Mouse (Mus musculus) frontal cortex, adult 2 months (tissue): ENCODE measurements around the gene Ncoa7. TPM values are rescaled to one million over a fixed set of nuclear protein-coding genes. Genes with fewer than 3 reads are reported as not detected.
A peak's percentile ranks its signal among the peaks of the same experiment; 100 is the strongest.
"Not testable (repeated sequence)": the region's sequence is repeated elsewhere in the genome, so short reads cannot be mapped to it uniquely, and the experiment has no call there.

ENCODE experiments used
- DNase-seq, 2 experiments: peaks; one replicate each; pipeline ENCODE4 v3.0.0; 2022; ENCODE audit warnings: low spot score in 1 of 2; ENCODE audit errors: extremely low spot score in 1 of 2
- polyA plus RNA-seq: library from polyadenylated mRNA; depleted of rRNA; stranded (reverse); fragments of >200 nt; gene quantifications from 2 replicates; pipeline ENCODE4 v1.2.3, GENCODE M21; 2012

Gene Ncoa7
- polyA plus RNA-seq, 1 experiment = 46.7 TPM

DNA sequence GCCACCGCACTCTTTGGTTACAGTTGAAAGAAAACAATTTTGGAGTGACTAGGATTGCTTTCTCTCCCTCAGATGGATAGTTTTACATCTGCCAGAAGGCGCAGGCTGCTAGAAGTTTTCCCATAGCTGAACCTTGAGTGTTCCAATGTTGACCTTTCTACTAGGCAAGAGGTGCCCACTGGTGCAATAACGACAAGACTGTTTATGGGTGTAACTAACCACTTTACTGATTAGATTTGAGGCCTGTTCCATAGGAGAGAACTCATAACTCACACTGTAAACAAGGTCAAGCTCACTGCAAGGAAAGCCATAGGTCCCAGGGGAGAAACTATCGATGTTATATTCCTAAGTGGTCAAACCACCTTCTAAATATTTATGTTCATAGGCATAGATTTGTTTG lies 119.7 kb downstream of the Ncoa7 start:
- no peak for DNase-seq

DNA sequence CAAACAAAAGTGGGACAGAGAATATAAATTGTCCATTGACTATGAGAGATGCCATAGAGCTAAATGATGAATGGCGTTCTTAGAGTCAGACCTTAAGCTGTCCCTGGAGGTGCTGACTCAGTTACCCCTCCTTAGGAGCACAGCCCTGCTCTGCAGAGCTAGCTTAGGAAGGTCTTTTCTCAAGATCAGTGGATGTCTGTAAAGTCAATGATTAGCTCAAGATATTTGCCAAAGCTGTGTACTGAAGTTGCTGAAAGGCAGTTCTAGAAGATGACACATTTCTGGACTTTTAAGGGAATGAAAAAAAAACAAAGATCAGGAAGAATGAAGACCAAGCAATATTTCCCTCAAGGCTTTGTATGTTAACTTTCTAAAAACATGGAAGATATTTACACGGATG lies 123.4 kb downstream of the Ncoa7 start:
- DNase-seq = no peak

GRCm38 (mm10) chr10:30678051-30678450 lies 125.1 kb downstream of the Ncoa7 start:
- DNase-seq = no peak

DNA sequence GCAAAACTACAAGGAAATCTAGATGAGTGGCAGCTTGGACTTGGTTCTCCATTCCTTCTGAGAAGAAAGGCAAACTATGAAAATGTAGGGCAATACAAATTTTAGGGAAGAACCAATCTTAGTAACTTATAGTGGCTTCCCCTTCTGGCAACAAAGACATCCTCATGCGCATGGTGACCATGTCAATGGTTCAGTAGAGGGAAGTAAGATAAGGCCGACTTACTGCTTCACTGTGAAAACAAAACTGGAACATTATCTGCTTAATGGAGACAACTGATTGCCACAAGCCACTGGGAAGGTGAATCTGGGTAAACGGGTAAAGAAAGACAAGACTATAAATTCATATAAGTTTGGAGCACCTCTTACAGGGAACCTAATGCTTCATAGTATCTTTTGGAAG lies 128.3 kb downstream of the Ncoa7 start:
- DNase-seq = no peak

GRCm38 (mm10) chr10:30666580-30666979 lies 136.5 kb downstream of the Ncoa7 start:
- no peak for DNase-seq

DNA sequence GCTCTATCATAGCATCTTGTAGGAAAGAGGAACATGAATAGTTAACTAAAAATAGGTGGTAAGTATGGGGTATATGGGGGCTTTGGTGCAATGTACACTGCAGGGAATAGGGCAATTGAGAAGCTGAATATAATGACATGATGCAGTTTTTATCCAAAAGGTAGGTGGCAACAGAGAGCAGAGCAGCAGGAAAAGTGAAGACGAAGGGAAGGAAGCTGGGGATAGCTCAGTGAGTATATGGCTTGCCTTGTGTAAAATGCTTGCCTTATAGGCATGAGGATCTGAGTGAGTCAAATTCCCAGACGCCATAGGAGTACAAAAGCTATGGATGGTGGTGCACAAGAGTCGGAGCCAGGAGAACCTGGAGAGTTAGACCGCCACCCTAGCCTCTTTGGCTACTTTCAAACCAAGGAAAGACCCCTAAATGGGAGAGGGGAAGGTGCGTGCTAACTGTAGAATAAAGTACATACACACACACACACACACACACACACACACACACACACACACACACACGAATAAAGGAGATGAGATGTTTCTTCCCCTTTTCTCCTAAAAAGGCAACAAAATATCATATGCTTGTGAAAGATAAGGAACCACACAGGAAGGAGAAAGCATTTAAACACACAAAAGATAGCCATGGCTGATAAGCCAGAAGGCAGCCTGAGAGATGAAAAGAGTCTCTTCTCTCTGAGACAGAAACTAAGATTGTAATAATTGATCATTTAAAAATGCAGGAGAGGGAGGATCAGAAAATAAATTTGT lies 142.4 kb downstream of the Ncoa7 start:
- DNase-seq = peak in 1 of 2 experiments; percentile 44

DNA sequence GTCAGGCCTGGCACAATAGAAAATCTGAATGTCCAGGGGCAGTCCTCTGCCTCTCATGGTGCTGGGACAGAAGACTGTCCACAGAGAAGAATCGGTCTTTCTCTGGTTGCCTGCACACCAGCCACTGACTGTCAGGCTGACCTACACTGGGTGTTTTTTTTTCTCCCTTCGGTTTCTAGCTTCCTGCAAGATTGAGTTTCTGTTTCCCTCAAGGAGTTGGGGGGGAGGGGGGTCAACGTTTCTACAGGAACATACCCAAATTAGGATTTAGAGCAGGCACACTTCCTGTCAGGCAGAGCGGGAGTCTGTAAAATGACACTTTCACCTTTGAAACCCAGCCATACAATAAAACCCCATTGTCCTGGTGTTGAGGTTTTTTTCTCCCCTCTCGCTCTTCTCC lies 147.5 kb downstream of the Ncoa7 start:
- DNase-seq = no peak

- DNase-seq = no peak
These were observed 155.4 kb downstream of the Ncoa7 start for GRCm38 (mm10) chr10:30647681-30648080.

GRCm38 (mm10) chr10:30638216-30638615 lies 164.9 kb downstream of the Ncoa7 start:
- DNase-seq = no peak

DNA sequence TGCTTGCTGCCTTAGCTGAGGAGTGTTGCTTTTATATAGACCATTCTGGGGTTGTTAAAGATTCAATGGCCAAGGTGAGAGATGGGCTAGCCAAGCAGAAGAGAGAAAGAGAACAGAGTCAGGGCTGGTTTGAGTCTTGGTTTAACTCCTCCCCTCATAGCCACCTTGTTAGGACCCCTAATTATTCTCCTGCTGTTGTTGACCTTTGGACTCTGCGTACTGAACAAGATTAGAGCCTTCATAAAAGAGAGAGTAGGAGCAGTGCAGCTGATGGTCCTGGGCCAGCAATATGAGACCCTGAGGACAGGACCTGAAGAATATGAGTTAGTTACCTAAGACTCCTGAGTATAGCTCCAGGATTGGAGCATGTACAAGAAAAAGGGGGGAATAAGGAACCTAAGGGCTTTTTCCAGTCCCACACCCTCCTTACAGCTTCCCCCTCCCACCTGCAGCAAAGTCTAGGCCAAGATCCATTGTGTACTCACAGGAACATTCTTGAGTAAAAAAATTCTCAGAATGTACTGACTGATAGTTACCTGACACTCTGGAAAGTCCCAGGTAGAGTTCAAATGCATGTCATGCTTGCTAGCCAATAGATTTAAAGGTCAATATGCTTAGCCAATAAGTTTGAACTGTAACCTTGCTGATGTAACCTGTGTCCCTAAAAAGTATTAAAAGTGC lies 166.5 kb downstream of the Ncoa7 start:
- DNase-seq = not testable (repeated sequence)

GRCm38 (mm10) chr10:30632718-30633117 lies 170.4 kb downstream of the Ncoa7 start:
- DNase-seq = no peak

- DNase-seq = no peak
These were observed 173.1 kb downstream of the Ncoa7 start for GRCm38 (mm10) chr10:30629977-30630376.

- no peak for DNase-seq
These were observed 173.6 kb downstream of the Ncoa7 start, which contains the start of gene Hint3 for GRCm38 (mm10) chr10:30629513-30629912. Gene Hint3, minus strand, starts transcription at chr10:30629632.

GRCm38 (mm10) chr10:30628444-30628843 lies 174.7 kb downstream of the Ncoa7 start:
- DNase-seq = not testable (repeated sequence)

DNA sequence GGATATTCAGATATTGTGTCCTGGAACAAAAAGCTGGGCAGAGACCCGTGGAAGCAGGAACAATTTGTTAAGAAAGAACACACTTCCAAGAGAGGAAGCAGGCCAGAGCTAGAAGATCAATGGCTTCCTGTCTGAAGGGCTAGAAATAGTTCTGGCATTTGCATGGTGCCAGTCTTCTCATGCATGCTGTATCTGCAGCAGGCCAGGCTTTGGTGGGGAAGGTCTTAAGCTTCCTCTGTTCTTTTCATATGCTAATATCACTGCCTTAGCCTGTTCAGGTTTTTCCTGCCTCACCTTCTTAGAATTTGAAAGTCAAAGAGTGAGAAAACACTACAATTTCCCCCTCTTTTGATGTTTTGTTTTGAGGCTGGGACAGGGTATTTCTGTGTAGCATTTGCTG lies 175.6 kb downstream of the Ncoa7 start:
- no peak for DNase-seq

DNA sequence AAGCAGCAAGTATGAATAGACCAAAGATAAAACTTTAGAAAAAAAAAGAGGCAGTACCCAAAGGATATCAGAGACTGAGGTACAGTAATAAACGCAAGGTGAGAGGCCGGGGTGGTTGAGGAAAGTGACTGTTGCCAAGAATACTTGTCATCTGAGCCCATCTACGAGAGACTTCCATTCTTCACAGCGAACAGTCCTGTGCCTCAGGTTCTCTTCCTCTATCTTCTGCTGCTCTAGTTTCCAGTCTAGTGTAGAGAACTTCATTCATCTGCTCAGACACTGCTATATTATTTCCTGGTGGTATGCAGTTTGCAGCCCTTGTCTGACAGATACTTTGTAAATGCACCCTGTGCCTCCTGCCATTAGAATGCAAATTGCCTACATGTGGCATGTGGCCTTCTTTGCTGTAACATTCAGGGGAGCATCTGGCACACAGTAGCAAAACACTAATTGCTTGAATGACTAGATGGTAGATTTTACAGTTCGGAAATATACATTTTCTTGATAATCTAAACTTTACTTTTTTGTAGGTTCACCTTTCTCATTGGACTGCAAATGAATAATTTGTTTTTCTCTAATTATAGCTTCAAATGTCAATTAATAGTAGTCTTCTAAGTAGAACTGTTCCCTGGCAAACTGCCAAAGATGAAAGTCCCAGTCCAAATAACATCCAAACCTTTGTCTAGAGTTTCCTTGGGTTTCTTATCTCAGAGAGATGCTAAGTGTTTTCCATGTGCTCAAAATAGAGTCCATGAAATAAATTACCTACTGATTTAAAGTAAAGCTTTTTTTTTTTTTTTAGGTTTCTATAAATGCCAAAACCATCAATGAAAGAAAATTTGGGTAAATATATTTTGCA lies 178.7 kb downstream of the Ncoa7 start:
- no peak for DNase-seq

DNA sequence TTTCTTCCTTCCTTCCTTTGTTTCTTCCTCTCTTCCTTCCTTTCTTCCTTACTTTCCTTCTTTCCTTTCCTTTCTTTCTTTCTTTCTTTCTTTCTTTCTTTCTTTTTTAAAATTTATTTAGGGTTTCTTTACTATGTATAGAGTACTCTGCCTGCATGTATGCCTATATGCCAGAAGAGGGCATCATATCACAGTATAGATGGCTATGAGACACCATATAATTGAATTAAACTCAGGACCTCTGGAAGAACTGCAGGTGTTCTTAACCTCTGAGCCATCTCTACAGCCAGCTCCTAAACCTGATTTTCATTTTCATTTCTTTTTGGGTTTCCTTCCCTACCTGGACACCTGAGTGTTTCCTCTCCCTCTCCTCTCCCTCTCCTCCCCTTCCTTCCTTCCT lies 180.2 kb downstream of the Ncoa7 start:
- DNase-seq = no peak

GRCm38 (mm10) chr10:30618918-30619210 lies 184.3 kb downstream of the Ncoa7 start:
- no peak for DNase-seq

DNA sequence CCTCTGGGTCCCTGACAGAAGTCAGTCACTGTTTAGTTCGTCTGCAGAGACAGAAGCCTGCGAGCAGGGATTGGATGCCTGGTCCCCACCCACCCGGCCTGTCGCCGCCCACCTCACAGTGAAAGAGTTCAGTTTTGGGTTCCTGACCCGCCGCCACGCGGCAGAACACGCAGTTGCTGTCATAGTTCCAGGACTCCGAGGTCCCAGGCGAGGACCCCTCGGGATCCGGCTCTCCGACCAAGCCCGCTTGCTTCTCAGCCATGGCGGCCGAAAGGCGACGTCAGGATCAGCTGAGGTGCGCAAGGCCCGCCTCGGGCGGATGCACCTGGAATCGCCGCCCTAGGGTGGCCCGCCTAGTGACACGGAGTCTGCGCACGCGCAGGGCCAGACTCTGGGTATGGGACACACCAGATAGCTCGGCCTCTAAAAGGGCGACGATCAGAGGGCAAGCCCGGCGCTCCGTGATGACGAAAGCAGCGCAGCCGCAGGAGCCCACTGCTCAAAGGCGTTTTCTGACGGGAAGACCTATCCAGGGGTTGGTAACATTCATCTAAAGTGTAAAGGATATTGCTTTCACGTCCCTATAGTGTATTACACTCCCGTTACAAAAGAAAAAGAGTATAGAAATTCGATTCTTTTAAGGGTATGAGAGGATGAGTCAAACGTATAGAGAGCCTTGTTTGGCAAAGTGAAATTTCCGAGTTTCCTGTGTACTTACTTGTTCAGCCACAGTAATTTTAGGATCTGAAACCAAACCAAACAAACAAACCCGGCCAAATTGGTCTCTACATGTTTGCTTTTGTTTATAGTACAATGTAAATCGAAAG lies 184.8 kb downstream of the Ncoa7 start:
- peak; percentile 99 for DNase-seq

- no peak for DNase-seq
These were observed 190.1 kb downstream of the Ncoa7 start for GRCm38 (mm10) chr10:30613039-30613438.

DNA sequence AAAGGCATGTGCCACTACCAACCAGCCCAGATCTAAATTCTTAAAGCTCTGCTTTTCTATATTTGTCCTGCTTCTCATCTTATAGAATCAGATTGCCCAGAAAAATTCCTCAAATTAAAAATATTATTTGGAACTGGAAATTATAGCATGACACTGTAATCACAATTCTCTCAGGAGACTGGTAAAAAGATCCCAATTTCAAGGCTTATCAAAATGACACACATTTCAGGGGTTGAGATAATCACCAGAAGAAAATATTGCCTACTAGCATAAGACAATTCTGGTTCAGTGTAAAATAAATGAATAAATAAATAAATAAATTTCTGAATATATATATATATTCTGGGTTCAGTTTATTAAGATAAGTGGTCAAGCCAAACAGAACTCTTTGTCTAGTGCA lies 193.5 kb downstream of the Ncoa7 start:
- DNase-seq = no peak
